Mouse (Mus musculus): ENCODE measurements at regions not wholly inside any gene's neighbourhood (a gene's known extent, or its start where the extent isn't known, plus 50 kb on each side); places are given as distances from the start of the nearest gene placed in this dataset.

DNA sequence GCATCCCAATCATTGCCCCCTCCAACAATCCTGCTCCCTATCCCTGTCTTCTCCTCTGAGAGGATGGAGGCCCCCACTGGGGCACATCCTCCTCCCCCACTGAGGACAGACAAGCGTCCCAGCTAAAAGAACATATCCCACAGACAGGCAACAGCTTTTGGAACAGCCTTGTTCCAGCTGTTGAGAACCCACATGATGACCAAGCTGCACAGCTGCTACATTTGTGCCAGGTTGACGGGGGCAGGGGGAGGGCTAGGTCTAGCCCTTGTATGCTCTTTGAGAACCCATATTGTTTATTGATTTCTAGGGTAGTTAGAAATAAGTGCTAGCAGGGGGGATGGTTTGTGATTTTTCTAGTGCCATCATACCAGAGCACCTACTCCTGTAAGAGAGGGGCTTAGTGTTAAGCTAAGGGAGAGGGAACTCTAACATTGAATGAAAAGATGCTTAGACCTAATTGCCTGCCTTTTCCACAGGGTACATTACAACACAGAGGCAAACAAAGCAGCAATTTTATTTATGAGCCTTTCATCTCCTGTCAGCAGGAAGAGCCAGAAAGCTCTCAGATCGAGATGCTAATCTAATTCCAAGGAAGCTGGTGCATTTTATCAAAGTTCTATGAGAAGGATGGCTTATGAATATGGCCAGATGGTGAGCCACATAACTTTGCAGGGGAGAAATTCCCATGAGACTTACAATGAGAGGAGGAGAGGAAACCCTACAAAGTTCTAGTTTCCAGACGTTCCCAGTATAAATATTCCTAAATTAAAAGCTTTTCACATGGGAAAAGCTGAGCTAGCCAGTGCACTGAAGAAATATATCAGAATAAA is 137.6 kb upstream of the Zpld1 start:
- Histone ChIP-seq H3K4me1 (ENCODE audit: control insufficient read depth, insufficient read depth, low read length) (no peaks in the 10 kb centered on the region), H3K4me2 (ENCODE audit: low read depth, low read length) (no peak overlapping the region), H3K27ac (ENCODE audit: low read depth, low read length) (no peak overlapping the region), H3K9me3 (ENCODE audit: control insufficient read depth, low read length) (no peaks in the 10 kb centered on the region), H3K36me3 (ENCODE audit: control insufficient read depth, insufficient read depth, low read length) (no peaks in the 10 kb centered on the region), H3K27me3 (ENCODE audit: control insufficient read depth, insufficient read depth, low read length) (no peaks in the 10 kb centered on the region), H3K9ac (replicated peaks; ENCODE audit: low read depth, low read length) (no peak overlapping the region), H3K4me3 (ENCODE audit: low read depth, low read length) (no peak overlapping the region)
- WGBS = 36% methylated on average over 4 of the region's 4 CpGs
- ATAC-seq (ENCODE audit: low read depth) = peak; percentile 60

DNA sequence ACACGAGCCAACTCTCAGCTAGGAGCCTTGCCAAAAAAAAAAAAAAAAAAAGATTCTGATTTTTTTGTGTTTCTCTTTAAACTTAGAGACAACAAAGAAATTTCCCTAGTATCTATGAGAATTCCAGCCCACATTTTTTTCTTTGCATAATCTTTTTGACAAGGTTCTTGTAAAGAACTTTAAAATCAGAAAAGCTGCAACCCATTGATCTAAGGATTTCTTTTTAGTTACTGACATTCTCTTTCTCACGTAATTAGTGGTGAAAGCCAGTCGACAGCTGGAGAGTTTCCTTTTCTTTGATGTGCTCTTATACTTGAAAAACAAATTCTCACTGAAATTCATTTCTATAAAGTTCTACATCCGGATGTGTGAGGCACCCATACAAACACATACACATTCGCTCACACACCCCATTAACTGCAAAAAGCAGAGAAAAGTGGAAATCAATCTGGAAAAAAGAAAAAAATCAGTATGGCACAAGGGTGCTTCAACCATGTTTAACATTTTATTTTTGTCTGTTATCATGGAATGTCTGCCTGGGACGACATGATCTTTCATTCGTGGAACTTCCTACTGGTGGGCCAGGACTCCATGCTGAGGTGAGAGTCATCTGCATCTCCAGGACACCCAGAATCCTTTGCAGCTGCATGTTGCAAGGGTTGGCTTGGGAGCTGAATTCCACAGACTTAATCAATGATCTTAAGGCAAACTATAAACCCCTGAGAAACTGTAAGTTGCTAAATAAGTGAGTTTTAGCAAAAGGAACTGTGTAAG is 124.0 kb upstream of the Zpld1 start:
- Histone ChIP-seq H3K9ac (replicated peaks; ENCODE audit: low read depth, low read length) (no peak overlapping the region), H3K9me3 (ENCODE audit: control insufficient read depth, low read length) (no peaks in the 10 kb centered on the region), H3K36me3 (ENCODE audit: control insufficient read depth, insufficient read depth, low read length) (no peaks in the 10 kb centered on the region), H3K4me2 (ENCODE audit: low read depth, low read length) (no peak overlapping the region), H3K4me3 (ENCODE audit: low read depth, low read length) (no peak overlapping the region), H3K27me3 (ENCODE audit: control insufficient read depth, insufficient read depth, low read length) (no peaks in the 10 kb centered on the region), H3K4me1 (ENCODE audit: control insufficient read depth, insufficient read depth, low read length) (no peaks in the 10 kb centered on the region), H3K27ac (ENCODE audit: low read depth, low read length) (no peak overlapping the region)
- 51% methylated on average over 7 of the region's 7 CpGs for WGBS
- no peak for ATAC-seq (ENCODE audit: low read depth)

DNA sequence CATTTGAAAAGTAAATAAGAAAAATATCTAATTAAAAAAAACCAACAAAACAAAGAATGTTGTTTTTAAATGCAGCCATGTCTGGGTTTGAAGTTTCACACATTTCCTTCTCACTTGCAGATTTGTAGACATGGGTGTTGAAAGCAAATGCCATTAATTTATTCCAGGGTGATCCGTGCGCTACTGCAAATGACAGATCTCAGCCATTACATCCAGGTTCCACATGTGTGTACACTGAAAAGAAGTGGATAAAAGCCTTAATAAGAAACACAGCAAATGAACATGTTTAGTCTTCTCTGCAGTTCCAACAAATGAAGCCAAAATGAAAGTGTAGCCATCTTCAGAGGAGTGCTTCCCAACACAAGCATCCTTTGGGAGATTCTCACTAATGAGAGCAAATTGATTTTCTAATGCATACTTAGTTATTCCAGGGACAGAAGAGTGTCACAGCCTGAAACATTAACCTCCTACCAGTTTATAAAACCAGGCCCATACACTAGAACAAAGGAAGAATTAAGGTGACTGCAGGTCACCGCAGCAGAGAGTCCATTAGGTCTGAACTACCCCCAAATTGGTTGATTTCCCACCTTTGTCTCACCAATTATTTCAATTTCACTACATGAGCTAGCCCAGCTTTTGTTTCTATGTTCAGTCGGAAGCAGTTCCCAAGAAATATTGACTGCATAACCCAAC is 123.2 kb upstream of the Zpld1 start:
- Histone ChIP-seq H3K9ac (replicated peaks; ENCODE audit: low read depth, low read length) (no peak overlapping the region), H3K27me3 (ENCODE audit: control insufficient read depth, insufficient read depth, low read length) (no peaks in the 10 kb centered on the region), H3K9me3 (ENCODE audit: control insufficient read depth, low read length) (no peaks in the 10 kb centered on the region), H3K4me3 (ENCODE audit: low read depth, low read length) (no peak overlapping the region), H3K27ac (ENCODE audit: low read depth, low read length) (no peak overlapping the region), H3K36me3 (ENCODE audit: control insufficient read depth, insufficient read depth, low read length) (no peaks in the 10 kb centered on the region), H3K4me2 (ENCODE audit: low read depth, low read length) (no peak overlapping the region), H3K4me1 (ENCODE audit: control insufficient read depth, insufficient read depth, low read length) (no peaks in the 10 kb centered on the region)
- 55% methylated on average over 4 of the region's 4 CpGs for WGBS
- ATAC-seq (ENCODE audit: low read depth) = no peak

DNA sequence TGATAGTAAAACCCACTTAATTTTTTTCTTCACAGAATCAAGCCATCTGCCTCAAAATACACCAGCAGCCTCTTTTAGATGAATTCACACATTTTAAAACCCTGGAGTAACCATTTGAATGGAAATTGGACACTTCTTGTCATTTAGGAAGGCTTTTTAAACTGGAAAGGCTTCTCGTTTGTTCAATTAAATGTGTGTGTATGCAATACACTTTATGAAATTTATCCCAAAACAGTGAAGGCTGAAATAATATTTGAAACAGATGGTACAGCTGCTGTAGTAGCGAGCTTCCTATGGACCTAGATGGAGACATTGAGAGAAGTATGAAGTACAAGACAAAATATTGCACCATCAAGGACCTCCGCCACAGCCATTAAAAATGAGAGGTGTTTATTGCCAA is 121.1 kb upstream of the Zpld1 start:
- no peak overlapping the region for H3K4me3 ChIP-seq (ENCODE audit: low read depth, low read length)
- H3K9me3 ChIP-seq (ENCODE audit: control insufficient read depth, low read length) = no peaks in the 10 kb centered on the region
- 70% methylated on average over 3 of the region's 3 CpGs for WGBS
- H3K4me2 ChIP-seq (ENCODE audit: low read depth, low read length) = no peak overlapping the region
- H3K9ac ChIP-seq (replicated peaks; ENCODE audit: low read depth, low read length) = no peak overlapping the region
- H3K27ac ChIP-seq (ENCODE audit: low read depth, low read length) = no peak overlapping the region
- H3K4me1 ChIP-seq (ENCODE audit: control insufficient read depth, insufficient read depth, low read length) = no peaks in the 10 kb centered on the region
- no peaks in the 10 kb centered on the region for H3K27me3 ChIP-seq (ENCODE audit: control insufficient read depth, insufficient read depth, low read length)
- ATAC-seq (ENCODE audit: low read depth) = no peak
- H3K36me3 ChIP-seq (ENCODE audit: control insufficient read depth, insufficient read depth, low read length) = no peaks in the 10 kb centered on the region

DNA sequence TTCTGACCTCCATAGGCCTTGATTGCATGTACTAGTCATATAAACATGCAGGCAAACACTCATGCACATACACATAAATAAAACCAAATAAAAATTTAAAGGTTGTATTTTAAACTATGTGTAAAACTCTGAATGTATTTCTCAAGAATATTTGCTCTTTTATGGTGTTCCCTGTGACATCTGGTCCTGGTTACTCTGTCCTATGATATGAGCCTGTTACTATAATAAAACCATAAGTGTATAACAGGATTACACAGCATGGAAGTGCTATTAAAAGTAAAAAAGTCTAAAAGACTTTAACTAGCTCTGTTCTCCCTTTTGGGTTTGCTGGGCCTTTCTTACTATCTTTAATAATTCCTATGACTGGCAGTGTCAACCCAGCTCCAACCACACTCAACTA is 103.0 kb upstream of the Zpld1 start:
- Histone ChIP-seq H3K4me3 (ENCODE audit: low read depth, low read length) (no peak overlapping the region), H3K9me3 (ENCODE audit: control insufficient read depth, low read length) (no peaks in the 10 kb centered on the region), H3K36me3 (ENCODE audit: control insufficient read depth, insufficient read depth, low read length) (no peaks in the 10 kb centered on the region), H3K27ac (ENCODE audit: low read depth, low read length) (no peak overlapping the region), H3K27me3 (ENCODE audit: control insufficient read depth, insufficient read depth, low read length) (no peaks in the 10 kb centered on the region), H3K9ac (replicated peaks; ENCODE audit: low read depth, low read length) (no peak overlapping the region), H3K4me1 (ENCODE audit: control insufficient read depth, insufficient read depth, low read length) (no peaks in the 10 kb centered on the region), H3K4me2 (ENCODE audit: low read depth, low read length) (no peak overlapping the region)
- ATAC-seq (ENCODE audit: low read depth) = no peak

DNA sequence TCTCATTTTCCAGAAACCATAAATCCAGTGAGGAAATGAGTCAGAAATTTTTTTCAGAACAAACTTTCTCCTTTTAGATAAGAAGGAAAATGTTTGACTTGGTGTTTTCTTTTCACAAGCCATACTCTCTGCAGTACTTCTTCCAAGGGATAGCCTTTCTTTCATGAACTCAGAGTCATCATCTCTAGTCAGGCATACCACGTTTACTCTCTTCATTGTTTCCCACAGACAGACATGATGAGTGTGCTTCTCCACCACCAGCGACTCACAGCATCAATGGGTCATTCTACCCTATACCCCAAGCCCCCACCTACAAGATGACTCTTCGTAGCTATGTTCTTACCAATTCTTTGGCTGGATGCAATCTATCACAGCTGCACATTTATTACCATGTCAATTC is 97.1 kb upstream of the Zpld1 start:
- ATAC-seq (ENCODE audit: low read depth) = no peak
- Histone ChIP-seq H3K27ac (ENCODE audit: low read depth, low read length) (no peak overlapping the region), H3K36me3 (ENCODE audit: control insufficient read depth, insufficient read depth, low read length) (no peaks in the 10 kb centered on the region), H3K27me3 (ENCODE audit: control insufficient read depth, insufficient read depth, low read length) (no peaks in the 10 kb centered on the region), H3K4me3 (ENCODE audit: low read depth, low read length) (no peak overlapping the region), H3K4me2 (ENCODE audit: low read depth, low read length) (no peak overlapping the region), H3K9ac (replicated peaks; ENCODE audit: low read depth, low read length) (no peak overlapping the region), H3K4me1 (ENCODE audit: control insufficient read depth, insufficient read depth, low read length) (no peaks in the 10 kb centered on the region), H3K9me3 (ENCODE audit: control insufficient read depth, low read length) (no peaks in the 10 kb centered on the region)
- WGBS = 28% methylated on average over 3 of the region's 3 CpGs

DNA sequence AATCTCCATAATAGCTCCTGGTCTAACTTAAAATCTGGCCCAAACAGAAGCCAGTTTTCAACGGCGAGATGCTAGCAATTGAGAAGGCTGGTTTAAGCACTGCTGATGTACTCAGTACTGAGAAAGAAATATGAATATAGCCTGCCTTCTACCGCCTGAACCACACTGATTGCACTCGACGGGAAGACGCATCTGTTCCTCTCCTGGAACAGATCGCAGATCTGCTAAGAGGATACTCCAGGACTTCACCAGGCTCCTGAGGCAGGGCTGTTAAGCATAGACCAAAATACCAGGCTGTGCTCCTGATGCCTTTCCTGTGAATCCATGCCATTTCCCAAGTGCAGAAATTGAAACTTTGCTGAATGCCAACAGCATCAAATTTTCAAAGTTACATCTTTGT is 92.6 kb upstream of the Zpld1 start:
- no peaks in the 10 kb centered on the region for H3K4me1 ChIP-seq (ENCODE audit: control insufficient read depth, insufficient read depth, low read length)

DNA sequence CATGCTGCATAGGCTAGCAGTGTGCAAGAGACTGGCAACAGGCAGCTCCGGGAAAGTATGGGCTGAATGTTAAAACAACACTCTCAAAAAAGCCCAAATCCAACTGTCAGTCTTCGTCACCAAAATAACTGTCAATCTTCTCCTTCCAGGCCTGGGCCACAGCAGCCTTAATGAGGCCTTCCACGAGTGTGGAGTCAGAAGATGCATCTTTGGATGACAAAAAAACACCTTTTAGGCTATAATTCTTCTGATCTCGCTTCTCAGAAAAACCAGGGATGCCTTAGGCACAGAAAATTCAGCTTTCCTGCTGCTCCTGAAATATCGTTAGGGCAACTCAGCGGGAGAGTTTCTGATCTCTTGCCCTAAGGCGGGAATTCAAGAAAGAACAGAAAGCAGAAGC is 82.2 kb upstream of the Zpld1 start:
- no peak overlapping the region for H3K4me2 ChIP-seq (ENCODE audit: low read depth, low read length)
- H3K9me3 ChIP-seq (ENCODE audit: control insufficient read depth, low read length) = no peaks in the 10 kb centered on the region
- H3K4me3 ChIP-seq (ENCODE audit: low read depth, low read length) = no peak overlapping the region
- no peak overlapping the region for H3K9ac ChIP-seq (replicated peaks; ENCODE audit: low read depth, low read length)
- no peaks in the 10 kb centered on the region for H3K4me1 ChIP-seq (ENCODE audit: control insufficient read depth, insufficient read depth, low read length)
- H3K36me3 ChIP-seq (ENCODE audit: control insufficient read depth, insufficient read depth, low read length) = no peaks in the 10 kb centered on the region
- H3K27ac ChIP-seq (ENCODE audit: low read depth, low read length) = no peak overlapping the region
- ATAC-seq (ENCODE audit: low read depth) = no peak
- no peaks in the 10 kb centered on the region for H3K27me3 ChIP-seq (ENCODE audit: control insufficient read depth, insufficient read depth, low read length)
- 84% methylated on average over 7 of the region's 7 CpGs for WGBS

More for the DNA sequence above, 92.6 kb upstream of the Zpld1 start:
- no peaks in the 10 kb centered on the region for H3K9me3 ChIP-seq (ENCODE audit: control insufficient read depth, low read length)
- no peaks in the 10 kb centered on the region for H3K27me3 ChIP-seq (ENCODE audit: control insufficient read depth, insufficient read depth, low read length)
- 87% methylated on average over 7 of the region's 7 CpGs for WGBS
- no peaks in the 10 kb centered on the region for H3K36me3 ChIP-seq (ENCODE audit: control insufficient read depth, insufficient read depth, low read length)
- no peak overlapping the region for H3K9ac ChIP-seq (replicated peaks; ENCODE audit: low read depth, low read length)
- H3K4me2 ChIP-seq (ENCODE audit: low read depth, low read length) = no peak overlapping the region
- no peak overlapping the region for H3K27ac ChIP-seq (ENCODE audit: low read depth, low read length)
- ATAC-seq (ENCODE audit: low read depth) = no peak
- H3K4me3 ChIP-seq (ENCODE audit: low read depth, low read length) = no peak overlapping the region

DNA sequence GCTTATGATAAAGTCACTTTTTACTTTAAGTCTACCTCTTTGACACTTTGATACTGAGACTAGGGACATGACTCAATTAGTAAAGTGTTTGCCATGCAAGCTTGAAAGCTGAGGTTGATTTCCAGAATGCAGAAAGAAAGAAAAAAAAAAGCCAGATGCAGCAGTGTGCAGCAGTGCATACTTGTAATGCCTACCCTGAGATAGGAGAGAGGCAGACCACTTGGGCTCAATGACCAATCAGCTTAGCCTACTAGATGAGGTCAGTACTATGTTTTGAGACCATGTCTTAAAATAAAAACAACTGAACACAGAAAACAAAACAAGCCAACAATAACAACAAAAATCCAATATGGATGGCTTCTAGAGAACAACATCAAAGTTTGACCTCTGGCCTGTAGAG is 81.4 kb upstream of the Zpld1 start:
- no peaks in the 10 kb centered on the region for H3K27me3 ChIP-seq (ENCODE audit: control insufficient read depth, insufficient read depth, low read length)
- no peak overlapping the region for H3K4me2 ChIP-seq (ENCODE audit: low read depth, low read length)
- H3K4me3 ChIP-seq (ENCODE audit: low read depth, low read length) = no peak overlapping the region
- no peaks in the 10 kb centered on the region for H3K36me3 ChIP-seq (ENCODE audit: control insufficient read depth, insufficient read depth, low read length)
- H3K9ac ChIP-seq (replicated peaks; ENCODE audit: low read depth, low read length) = no peak overlapping the region
- H3K27ac ChIP-seq (ENCODE audit: low read depth, low read length) = no peak overlapping the region
- H3K9me3 ChIP-seq (ENCODE audit: control insufficient read depth, low read length) = no peaks in the 10 kb centered on the region
- no peak for ATAC-seq (ENCODE audit: low read depth)
- H3K4me1 ChIP-seq (ENCODE audit: control insufficient read depth, insufficient read depth, low read length) = no peaks in the 10 kb centered on the region
